Mouse (Mus musculus): ENCODE measurements around the gene Gata1. TPM values are rescaled to one million over a fixed set of nuclear protein-coding genes. Genes with fewer than 3 reads are reported as not detected.

The Gata1 gene
- total and polyA plus RNA-seq, 3 experiments, result 38.1 to 93.3 (median 46.2) TPM

- DNase-seq (ENCODE audit: low spot score), result peak; percentile 78
- Histone ChIP-seq H3K27me3 (ENCODE audit: insufficient read depth, low read length) (no peaks in the 10 kb centered on the region), H3K36me3 (replicated peaks) (peaks cover 6% of the 10 kb centered on the region), H3K4me3 (ENCODE audit: low read depth, low read length) (peak overlapping the region; percentile 70), H3K4me1 (ENCODE audit: insufficient read depth, low read depth, low read length) (peaks cover 14% of the 10 kb centered on the region), H3K9me3 (replicated peaks) (no peaks in the 10 kb centered on the region)
- peak; percentile 98; the same call in 1 of the 2 replicates for ATAC-seq (ENCODE audit: extremely low read depth, insufficient number of reproducible peaks, low FRiP score, poor library complexity, severe bottlenecking)
- TF ChIP-seq GATA2 (IDR thresholded peaks at IDR 0.05; ENCODE audit: borderline replicate concordance, low read depth, low read length), result no peak
- TF ChIP-seq POLR2AphosphoS5 (IDR thresholded peaks at IDR 0.05; ENCODE audit: insufficient replicate concordance, low read depth, low read length), result no peak
- TF ChIP-seq TAL1 (conservative IDR thresholded peaks at IDR 0.05; ENCODE audit: low read depth, low read length), result no peak
- no peak for TF ChIP-seq CTCF (IDR thresholded peaks at IDR 0.05; ENCODE audit: low read depth, low read length)
Observed at GRCm38 (mm10) chrX:7947900-7948492, 29.9 kb downstream of the Gata1 start.

DNA sequence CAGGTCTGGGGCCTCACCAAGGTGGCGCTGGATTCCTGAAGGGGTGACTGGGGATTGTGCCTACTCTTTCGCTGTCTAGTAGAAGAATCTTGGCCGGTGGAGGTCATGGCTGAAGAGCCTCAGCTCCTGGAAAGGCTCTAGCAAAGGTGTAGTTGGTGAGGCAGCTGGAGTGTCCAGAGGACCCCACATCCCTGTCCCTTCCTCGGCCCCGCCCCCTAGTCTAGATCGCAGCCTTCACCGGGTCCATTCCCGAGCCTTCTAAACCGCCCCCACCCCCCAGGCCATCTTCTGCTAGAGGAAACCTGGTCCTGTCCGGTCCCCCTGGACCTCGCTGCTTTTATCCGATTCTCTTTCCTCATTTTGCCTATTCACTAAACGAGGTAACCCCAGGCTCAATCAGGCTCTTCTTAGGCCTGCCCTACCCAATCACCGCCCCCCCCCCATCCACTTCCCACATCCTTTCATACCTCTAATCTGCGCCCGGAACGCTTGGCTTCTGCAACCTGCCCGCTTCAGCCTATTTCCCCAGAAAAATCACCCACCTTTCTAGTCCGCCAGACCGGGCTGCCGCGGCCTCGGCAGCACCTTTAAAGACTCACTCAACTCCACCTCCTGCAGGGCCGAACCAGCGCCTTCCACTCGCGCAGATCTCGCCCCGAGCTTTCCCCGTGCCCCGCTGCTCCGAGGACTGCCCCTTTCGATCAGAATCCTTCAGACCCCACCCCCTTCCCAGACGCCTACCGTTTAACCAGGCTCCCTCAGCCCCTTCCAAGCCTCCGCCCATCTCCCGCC lies 30.6 kb downstream of the Gata1 start, which contains the start of gene Hdac6:
TSS of gene Hdac6 (minus strand) at position 782 of the 792 bp plus-strand sequence.
- H3K4me3 ChIP-seq (ENCODE audit: low read depth, low read length), result peak within 1 kb of the TSS; percentile 70
- no peaks in the 10 kb centered on the region for H3K9me3 ChIP-seq (replicated peaks)
- peaks cover 6% of the 10 kb centered on the region for H3K36me3 ChIP-seq (replicated peaks)
- DNase-seq (ENCODE audit: low spot score) (no peak), ATAC-seq (ENCODE audit: extremely low read depth, insufficient number of reproducible peaks, low FRiP score, poor library complexity, severe bottlenecking) (no peak; the same call in 1 of the 2 replicates)
- no peak for TF ChIP-seq CTCF (IDR thresholded peaks at IDR 0.05; ENCODE audit: low read depth, low read length)
- no peak for TF ChIP-seq POLR2AphosphoS5 (IDR thresholded peaks at IDR 0.05; ENCODE audit: insufficient replicate concordance, low read depth, low read length)
- no peak for TF ChIP-seq TAL1 (conservative IDR thresholded peaks at IDR 0.05; ENCODE audit: low read depth, low read length)
- TF ChIP-seq GATA2 (IDR thresholded peaks at IDR 0.05; ENCODE audit: borderline replicate concordance, low read depth, low read length), result no peak
- TF ChIP-seq GATA1 (IDR thresholded peaks at IDR 0.05; ENCODE audit: borderline replicate concordance, low read length), result no peak
- peaks cover 14% of the 10 kb centered on the region for H3K4me1 ChIP-seq (ENCODE audit: insufficient read depth, low read depth, low read length)
- no peaks in the 10 kb centered on the region for H3K27me3 ChIP-seq (ENCODE audit: insufficient read depth, low read length)

GRCm38 (mm10) chrX:7945618-7946017 lies 32.3 kb downstream of the Gata1 start:
- Histone ChIP-seq H3K9me3 (replicated peaks) (no peaks in the 10 kb centered on the region), H3K4me3 (ENCODE audit: low read depth, low read length) (no peak overlapping the region), H3K4me1 (ENCODE audit: insufficient read depth, low read depth, low read length) (peaks cover 14% of the 10 kb centered on the region), H3K36me3 (replicated peaks) (peaks cover 12% of the 10 kb centered on the region), H3K27me3 (ENCODE audit: insufficient read depth, low read length) (no peaks in the 10 kb centered on the region)
- no peak for ATAC-seq (ENCODE audit: extremely low read depth, insufficient number of reproducible peaks, low FRiP score, poor library complexity, severe bottlenecking)
- DNase-seq (ENCODE audit: low spot score), result no peak
- TF ChIP-seq GATA2 (IDR thresholded peaks at IDR 0.05; ENCODE audit: borderline replicate concordance, low read depth, low read length) (no peak), CTCF (IDR thresholded peaks at IDR 0.05; ENCODE audit: low read depth, low read length) (no peak), POLR2AphosphoS5 (IDR thresholded peaks at IDR 0.05; ENCODE audit: insufficient replicate concordance, low read depth, low read length) (no peak), TAL1 (conservative IDR thresholded peaks at IDR 0.05; ENCODE audit: low read depth, low read length) (no peak), GATA1 (IDR thresholded peaks at IDR 0.05; ENCODE audit: borderline replicate concordance, low read length) (no peak)

DNA sequence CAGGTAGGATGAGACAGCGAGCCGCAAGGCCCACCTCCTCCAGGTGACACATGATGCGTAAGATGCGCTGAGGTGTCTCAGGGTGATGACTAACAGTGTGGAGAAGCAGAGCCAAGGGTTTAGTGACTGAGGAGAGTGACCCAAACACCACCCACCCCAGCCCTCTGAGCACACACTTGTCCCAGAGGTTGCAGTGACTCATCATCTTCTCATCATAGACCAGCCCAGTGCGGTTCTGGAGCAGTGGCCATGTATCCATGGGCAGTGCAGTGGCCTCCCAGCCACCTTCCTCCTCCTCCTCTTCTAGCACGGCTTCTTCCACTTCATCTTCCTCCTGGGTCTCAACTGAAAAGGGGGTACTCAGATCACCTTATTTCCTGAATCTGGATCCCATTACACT lies 40.2 kb downstream of the Gata1 start:
- ATAC-seq (ENCODE audit: extremely low read depth, insufficient number of reproducible peaks, low FRiP score, poor library complexity, severe bottlenecking) (no peak), DNase-seq (ENCODE audit: low spot score) (no peak)
- Histone ChIP-seq H3K9me3 (replicated peaks) (no peaks in the 10 kb centered on the region), H3K27me3 (ENCODE audit: insufficient read depth, low read length) (no peaks in the 10 kb centered on the region), H3K4me3 (ENCODE audit: low read depth, low read length) (no peak overlapping the region), H3K36me3 (replicated peaks) (peaks cover 44% of the 10 kb centered on the region), H3K4me1 (ENCODE audit: insufficient read depth, low read depth, low read length) (0 out of 2 replicates have a peak, but pooled peaks cover 2% of the 10 kb centered on the region)
- TF ChIP-seq GATA1 (IDR thresholded peaks at IDR 0.05; ENCODE audit: borderline replicate concordance, low read length), result no peak
- TF ChIP-seq POLR2AphosphoS5 (IDR thresholded peaks at IDR 0.05; ENCODE audit: insufficient replicate concordance, low read depth, low read length), result no peak
- no peak for TF ChIP-seq GATA2 (IDR thresholded peaks at IDR 0.05; ENCODE audit: borderline replicate concordance, low read depth, low read length)
- no peak for TF ChIP-seq TAL1 (conservative IDR thresholded peaks at IDR 0.05; ENCODE audit: low read depth, low read length)
- TF ChIP-seq CTCF (IDR thresholded peaks at IDR 0.05; ENCODE audit: low read depth, low read length), result no peak

DNA sequence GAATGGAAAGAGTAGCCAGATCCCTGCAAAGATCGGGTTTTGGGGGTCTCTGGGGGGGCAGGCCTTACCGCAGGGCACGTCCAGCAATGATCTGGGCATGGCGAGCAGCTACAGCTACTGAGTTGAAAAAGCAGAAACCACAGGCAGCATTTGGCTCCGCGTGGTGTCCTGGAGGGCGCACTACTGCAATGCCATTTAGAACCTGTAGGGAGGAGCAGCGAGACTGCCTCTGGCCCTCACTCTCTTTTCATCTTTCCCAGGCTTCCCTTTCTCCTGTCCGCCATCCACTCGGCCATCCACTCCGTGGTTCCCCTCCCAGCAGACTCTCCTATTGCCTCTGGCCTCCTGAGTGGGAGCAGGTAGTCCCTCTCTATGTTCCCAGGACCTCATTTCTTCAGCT lies 41.0 kb downstream of the Gata1 start:
- TF ChIP-seq TAL1 (conservative IDR thresholded peaks at IDR 0.05; ENCODE audit: low read depth, low read length) (no peak), POLR2AphosphoS5 (IDR thresholded peaks at IDR 0.05; ENCODE audit: insufficient replicate concordance, low read depth, low read length) (no peak), GATA1 (IDR thresholded peaks at IDR 0.05; ENCODE audit: borderline replicate concordance, low read length) (no peak), GATA2 (IDR thresholded peaks at IDR 0.05; ENCODE audit: borderline replicate concordance, low read depth, low read length) (no peak), CTCF (IDR thresholded peaks at IDR 0.05; ENCODE audit: low read depth, low read length) (no peak)
- no peak for DNase-seq (ENCODE audit: low spot score)

DNA sequence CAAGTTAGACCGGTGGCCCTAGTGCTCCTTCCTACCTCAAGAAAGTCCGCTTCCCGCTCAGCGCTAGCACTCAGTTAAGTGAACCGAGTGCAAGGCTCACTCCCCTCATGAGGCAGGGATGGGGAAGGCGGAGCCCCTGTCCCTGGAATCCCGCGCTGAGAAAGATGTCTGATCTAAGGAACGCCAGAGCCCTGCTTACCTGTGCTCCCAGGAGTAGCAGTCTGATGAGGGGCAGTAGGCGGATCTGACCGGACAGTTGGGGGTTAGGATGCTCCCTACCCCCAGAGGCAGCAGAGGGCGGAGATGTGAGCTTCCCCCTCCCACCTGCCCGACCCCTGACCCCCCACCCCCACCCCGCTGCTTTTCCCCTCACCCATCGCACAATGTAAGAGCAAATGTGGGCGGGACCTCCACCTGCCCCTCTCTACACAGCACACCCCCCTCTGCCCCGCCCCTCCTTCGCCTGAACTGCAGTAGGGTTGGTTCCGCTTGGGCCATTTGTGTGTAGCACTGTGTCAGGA lies 49.5 kb downstream of the Gata1 start, which contains the start of gene Eras:
TSS of gene Eras (minus strand) at position 338 of the 521 bp plus-strand sequence.
- Histone ChIP-seq H3K36me3 (replicated peaks) (peaks cover 25% of the 10 kb centered on the region), H3K4me3 (ENCODE audit: low read depth, low read length) (no peak within 1 kb of the TSS), H3K4me1 (ENCODE audit: insufficient read depth, low read depth, low read length) (0 out of 2 replicates have a peak, but pooled peaks cover 4% of the 10 kb centered on the region), H3K9me3 (replicated peaks) (no peaks in the 10 kb centered on the region), H3K27me3 (ENCODE audit: insufficient read depth, low read length) (peaks cover 31% of the 10 kb centered on the region)
- no peak for ATAC-seq (ENCODE audit: extremely low read depth, insufficient number of reproducible peaks, low FRiP score, poor library complexity, severe bottlenecking)
- TF ChIP-seq POLR2AphosphoS5 (IDR thresholded peaks at IDR 0.05; ENCODE audit: insufficient replicate concordance, low read depth, low read length), result no peak
- no peak for TF ChIP-seq CTCF (IDR thresholded peaks at IDR 0.05; ENCODE audit: low read depth, low read length)
- no peak for TF ChIP-seq GATA1 (IDR thresholded peaks at IDR 0.05; ENCODE audit: borderline replicate concordance, low read length)
- no peak for TF ChIP-seq TAL1 (conservative IDR thresholded peaks at IDR 0.05; ENCODE audit: low read depth, low read length)
- TF ChIP-seq GATA2 (IDR thresholded peaks at IDR 0.05; ENCODE audit: borderline replicate concordance, low read depth, low read length), result no peak
- DNase-seq (ENCODE audit: low spot score), result no peak

More for the DNA sequence above, 41.0 kb downstream of the Gata1 start:
- Histone ChIP-seq H3K36me3 (replicated peaks) (peaks cover 48% of the 10 kb centered on the region), H3K9me3 (replicated peaks) (no peaks in the 10 kb centered on the region), H3K4me3 (ENCODE audit: low read depth, low read length) (no peak overlapping the region), H3K4me1 (ENCODE audit: insufficient read depth, low read depth, low read length) (0 out of 2 replicates have a peak, but pooled peaks cover 2% of the 10 kb centered on the region), H3K27me3 (ENCODE audit: insufficient read depth, low read length) (no peaks in the 10 kb centered on the region)
- no peak for ATAC-seq (ENCODE audit: extremely low read depth, insufficient number of reproducible peaks, low FRiP score, poor library complexity, severe bottlenecking)

Data from G1E (cell line).